Mouse (Mus musculus) left cerebral cortex, postnatal 25 days (tissue): ENCODE results near the gene Ghrhr. TPM values are rescaled to one million over a fixed set of nuclear protein-coding genes. Genes with fewer than 3 reads are reported as not detected.
A peak's percentile ranks its signal among the peaks of the same experiment; 100 is the strongest.

Source experiments
- DNase-seq, 2 experiments: peaks; one replicate each; pipeline ENCODE4 v3.0.0; 2022; ENCODE audit warnings: low spot score in 2 of 2, mixed read lengths in 1 of 2
- intact Hi-C: fragments of 180-260 bp; cut with DNase I; formaldehyde crosslinking; loops from one replicate; pipeline ENCODE4 v1.15.1; 2025
- total RNA-seq, 2 experiments: library from RNA; stranded (reverse); gene quantifications; 2 replicates each; pipeline ENCODE4 v1.2.3; 2021

The Ghrhr gene
- total RNA-seq: not detected

- no peak for DNase-seq
- intact Hi-C loops: no loop called here
Observed at GRCm38 (mm10) chr6:55376076-55376475, at the start of gene Ghrhr. Gene Ghrhr (plus strand): TSS chr6:55376295.

GRCm38 (mm10) chr6:55326299-55326698, 49.8 kb upstream of the Ghrhr start:
- DNase-seq: no peak
- intact Hi-C loops: no loop called here

DNA sequence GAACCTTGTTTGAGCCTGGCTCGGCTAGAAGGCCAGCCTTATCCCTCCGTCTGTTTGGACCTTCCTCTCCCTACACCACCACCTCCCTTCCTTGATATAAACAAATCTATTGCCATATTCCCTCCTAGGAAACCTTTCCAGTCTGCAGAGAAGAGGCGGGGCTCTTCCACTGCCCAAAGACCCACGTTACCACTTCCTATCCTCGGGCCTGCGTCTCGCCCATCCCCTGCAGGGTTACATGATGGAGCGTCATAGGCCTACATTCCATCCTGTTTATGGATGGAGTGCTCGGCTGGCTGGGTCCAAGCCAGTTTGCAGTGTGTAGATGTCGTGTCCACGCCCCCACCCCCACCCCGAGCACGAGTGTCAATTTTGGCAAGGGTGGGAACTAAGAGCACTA, 48.8 kb upstream of the Ghrhr start:
- intact Hi-C loops: no loop called here
- DNase-seq: no peak

DNA sequence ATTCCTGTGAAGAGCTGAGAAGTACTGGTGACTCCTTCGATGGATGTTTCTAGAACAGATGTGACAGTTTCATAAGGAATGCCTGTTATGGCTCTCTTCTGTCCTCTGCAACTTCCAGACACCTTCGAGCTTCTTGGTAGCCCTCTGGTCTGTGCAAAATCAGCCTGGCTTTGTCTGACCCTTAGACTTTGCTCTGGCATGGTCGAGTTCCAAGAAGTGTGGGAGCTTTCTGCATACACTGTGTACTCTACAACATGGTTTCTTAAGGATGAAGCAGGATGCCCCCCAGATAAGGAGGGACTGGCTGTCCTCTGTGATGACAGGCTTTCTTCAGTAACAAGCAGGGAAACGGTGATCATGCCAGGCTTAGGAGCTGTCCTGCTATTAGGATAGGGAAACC, 47.9 kb upstream of the Ghrhr start:
- intact Hi-C loops: no loop called here
- DNase-seq: no peak

DNA sequence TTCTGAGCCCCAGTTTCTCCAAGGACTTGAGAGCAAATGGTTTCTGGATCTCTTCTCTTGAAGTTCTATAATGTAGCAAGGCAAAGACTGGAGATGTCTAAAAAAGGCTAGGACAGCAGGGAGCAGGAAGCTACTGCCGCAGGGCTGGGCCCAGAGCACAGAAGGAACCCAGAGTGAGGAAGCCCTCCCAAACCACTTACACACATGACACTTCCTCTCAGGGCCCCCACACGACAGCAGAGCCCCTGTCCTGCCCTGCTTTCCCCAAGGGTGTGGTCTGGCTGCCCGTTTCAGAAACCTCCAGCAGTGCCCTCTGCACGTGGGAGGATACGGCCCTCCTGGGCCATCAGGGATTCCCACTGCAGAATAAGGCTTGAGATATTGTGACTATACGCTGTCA, 44.8 kb upstream of the Ghrhr start:
- intact Hi-C loops: no loop called here

GRCm38 (mm10) chr6:55332100-55332772, 43.9 kb upstream of the Ghrhr start:
- intact Hi-C loops: no loop called here

More for the DNA sequence above, 44.8 kb upstream of the Ghrhr start:
- DNase-seq: no peak

DNA sequence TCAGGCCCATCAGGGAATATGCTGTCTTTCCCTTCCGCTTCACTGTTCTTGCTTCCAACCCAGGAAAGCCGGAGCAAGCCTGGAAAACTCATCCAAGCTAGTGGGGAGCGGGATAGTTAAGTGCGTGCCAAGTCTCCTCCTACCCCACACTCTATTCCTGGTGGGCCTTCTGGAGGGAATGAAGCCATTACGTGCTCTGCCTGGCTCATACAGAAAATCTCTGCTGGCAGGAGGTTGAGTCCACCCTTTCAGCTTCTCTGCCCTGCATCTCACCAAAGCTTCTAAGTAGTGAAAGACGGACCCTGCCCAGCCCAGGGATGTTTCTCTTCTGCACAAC, 43.4 kb upstream of the Ghrhr start:
- intact Hi-C loops: no loop called here
- DNase-seq: peak in 1 of 2 experiments; percentile 31

More at GRCm38 (mm10) chr6:55332100-55332772, 43.9 kb upstream of the Ghrhr start:
- DNase-seq: no peak

- no peak for DNase-seq
- intact Hi-C loops: no loop called here
Observed at GRCm38 (mm10) chr6:55335989-55336514, 40.0 kb upstream of the Ghrhr start, which contains the start of gene Aqp1. Gene Aqp1 (plus strand): TSS chr6:55336432.

- DNase-seq: no peak
Observed at GRCm38 (mm10) chr6:55337242-55337641, 38.9 kb upstream of the Ghrhr start.

DNA sequence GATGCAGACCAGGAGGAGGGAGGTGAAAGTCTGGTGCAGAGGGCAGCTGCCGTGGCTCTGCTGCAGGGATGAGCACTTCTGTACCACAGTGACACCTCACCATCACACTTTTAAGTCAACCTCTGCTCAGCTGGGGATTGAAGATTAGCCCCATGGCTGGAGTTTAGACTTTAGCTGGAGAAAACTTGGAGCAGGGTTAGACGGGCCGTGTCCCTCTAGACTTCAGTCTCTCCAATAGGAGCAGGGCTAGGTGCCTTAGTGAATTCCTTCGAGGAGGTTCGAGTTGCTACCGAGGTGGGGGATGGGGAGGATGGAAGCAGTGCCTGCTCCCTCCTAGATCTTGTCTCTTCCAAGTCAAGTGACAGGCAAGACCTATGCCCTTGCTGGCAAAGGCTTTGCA, 38.0 kb upstream of the Ghrhr start:
- DNase-seq: no peak
- intact Hi-C loops: no loop called here

More at GRCm38 (mm10) chr6:55337242-55337641, 38.9 kb upstream of the Ghrhr start:
- intact Hi-C loops: no loop called here

GRCm38 (mm10) chr6:55338934-55339825, 36.9 kb upstream of the Ghrhr start:
- no peak for DNase-seq
- intact Hi-C loops: no loop called here

DNA sequence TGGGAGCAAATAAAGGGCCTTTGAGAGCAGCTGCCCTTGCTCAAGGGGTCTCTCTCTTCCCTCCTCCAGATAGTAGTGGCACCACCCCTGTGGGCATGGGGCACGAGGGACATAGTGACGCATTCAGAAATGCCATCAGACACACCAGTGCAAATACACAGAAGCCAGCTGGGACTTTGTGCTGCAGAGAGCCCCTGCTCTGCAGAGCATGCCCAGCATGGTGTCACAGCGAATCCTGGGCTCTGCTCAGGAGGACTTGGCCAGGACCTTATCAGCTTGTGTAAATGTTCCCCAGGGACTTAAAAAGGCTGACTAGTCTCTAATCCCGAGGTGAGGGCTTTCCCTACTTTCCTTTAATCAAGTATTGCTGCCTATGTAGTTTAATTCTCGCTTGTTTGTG, 34.4 kb upstream of the Ghrhr start:
- intact Hi-C loops: no loop called here
- no peak for DNase-seq

DNA sequence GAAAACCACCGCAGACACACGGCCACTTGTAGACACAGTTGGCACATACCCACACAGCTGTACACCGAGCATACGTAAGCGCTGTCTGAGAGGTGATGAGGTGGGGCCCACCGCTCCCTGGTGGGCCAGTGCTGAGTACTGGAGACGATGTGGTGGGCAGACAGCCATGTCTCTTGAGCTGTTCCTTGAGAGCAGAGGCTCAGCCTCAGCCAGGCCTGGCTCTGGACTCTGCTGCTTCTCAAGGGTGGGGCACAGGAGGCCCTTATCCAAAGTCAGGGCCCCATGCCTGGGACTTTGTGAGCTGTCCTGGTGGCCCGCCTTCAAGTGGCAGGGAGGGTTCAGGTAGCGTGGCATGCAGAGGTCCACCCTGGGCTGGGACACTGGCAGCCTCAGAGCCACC, 33.8 kb upstream of the Ghrhr start:
- intact Hi-C loops: no loop called here

DNA sequence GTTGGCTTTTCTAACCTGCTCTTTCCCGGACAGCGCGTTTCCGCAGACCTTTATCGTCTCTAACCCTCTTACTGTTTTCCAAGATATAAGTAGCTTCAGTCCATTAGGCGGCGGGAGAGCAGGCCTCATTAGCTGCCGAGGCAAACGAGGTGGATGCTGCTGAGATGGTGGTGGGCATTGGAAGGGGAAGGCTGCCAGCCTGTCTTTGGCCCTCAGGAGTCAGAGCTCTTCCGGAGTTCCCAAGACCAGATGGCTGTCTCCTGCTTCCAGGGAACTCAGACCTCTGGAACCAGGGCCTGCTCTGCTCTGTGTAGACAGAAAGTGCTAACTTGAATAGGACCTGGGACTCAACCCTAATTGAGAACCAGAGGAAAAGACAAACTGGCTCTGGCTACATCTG, 32.6 kb upstream of the Ghrhr start:
- intact Hi-C loops: no loop called here
- DNase-seq: no peak

More for the DNA sequence above, 33.8 kb upstream of the Ghrhr start:
- no peak for DNase-seq

- intact Hi-C loops: no loop called here
- peak in 1 of 2 experiments; percentile 55 for DNase-seq
Observed at GRCm38 (mm10) chr6:55344291-55345016, 31.6 kb upstream of the Ghrhr start.

GRCm38 (mm10) chr6:55345264-55345663, 30.8 kb upstream of the Ghrhr start:
- DNase-seq: no peak

GRCm38 (mm10) chr6:55346491-55346890, 29.6 kb upstream of the Ghrhr start:
- no peak for DNase-seq
- intact Hi-C loops: no loop called here

More at GRCm38 (mm10) chr6:55345264-55345663, 30.8 kb upstream of the Ghrhr start:
- intact Hi-C loops: no loop called here

DNA sequence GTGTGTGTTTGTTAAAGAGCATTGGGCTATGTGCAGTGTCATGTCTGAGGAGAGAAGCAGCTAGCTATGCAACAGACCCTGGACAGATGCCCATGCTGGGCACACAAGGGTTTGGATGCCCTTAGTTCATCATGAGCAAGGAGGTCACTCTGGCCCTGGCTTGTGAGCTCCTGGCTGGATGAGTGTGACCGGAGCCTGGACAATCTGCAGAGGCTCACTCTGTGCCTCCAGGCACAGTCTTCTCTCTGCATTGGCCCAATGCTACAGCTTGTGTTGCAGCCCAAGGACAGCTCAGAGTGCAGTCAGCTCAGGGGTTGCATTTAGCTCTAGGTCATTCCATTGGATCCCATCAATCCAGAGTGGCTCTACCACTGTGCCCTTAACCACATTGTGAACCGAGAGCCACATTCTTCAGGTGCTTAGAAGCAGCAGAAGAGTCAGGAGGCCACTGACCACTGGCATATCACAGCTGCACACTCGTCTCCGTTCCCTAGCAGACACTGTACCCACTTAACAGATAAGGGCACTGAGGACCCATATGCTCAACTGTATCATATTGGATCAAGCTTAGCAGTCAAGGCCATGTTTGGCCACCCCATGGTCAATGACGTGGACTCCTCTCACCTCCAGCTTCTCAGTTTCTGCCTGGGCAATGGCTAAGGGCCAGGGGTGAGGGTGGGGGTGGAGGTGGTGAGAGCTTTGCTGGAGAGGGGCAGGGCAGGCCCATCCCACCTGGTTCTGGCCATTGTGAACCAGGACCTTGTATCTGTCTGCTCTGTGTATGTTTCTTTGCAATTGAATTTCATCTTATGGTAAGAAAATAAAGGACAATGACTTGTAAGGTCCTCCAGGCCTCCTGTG, 28.2 kb upstream of the Ghrhr start:
- intact Hi-C loops: no loop called here

DNA sequence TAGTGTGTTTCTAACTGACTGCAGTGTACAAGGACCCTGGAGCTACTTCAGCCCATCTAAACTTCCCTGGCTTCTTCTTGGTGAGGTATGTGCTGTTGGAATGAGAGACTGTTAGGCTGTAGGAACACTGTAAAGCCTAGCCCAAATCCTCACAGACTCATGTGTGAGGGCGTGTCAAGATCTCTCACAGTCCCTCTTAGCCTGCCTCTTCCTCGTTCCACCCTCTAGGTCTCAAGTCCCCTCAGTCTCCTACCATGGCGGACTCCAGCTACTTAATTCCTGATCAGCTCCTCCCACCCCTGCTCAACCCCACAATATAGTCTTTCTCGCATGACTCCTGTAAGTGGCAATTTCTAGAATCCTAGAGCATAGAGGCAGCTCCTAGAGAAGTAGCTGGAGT, 26.9 kb upstream of the Ghrhr start:
- intact Hi-C loops: no loop called here
- DNase-seq: no peak

More for the DNA sequence above, 28.2 kb upstream of the Ghrhr start:
- DNase-seq: no peak
